Mouse (Mus musculus) CD4-positive, CD25-positive, alpha-beta regulatory T cell, adult 2 months (primary cell): ENCODE data around the gene Gm20388.

ENCODE experiments used
- DNase-seq: peaks from one replicate; pipeline ENCODE4 v3.0.0-alpha.2; 2012; ENCODE audit warnings: low read depth, low spot score

The Gm20388 gene

GRCm38 (mm10) chr8:123832757-123833156 lies 3922.1 kb downstream of the Gm20388 start:
- DNase-seq: peak; percentile 78

- DNase-seq: peak; percentile 84
Observed at GRCm38 (mm10) chr8:123835451-123835850, 3924.8 kb downstream of the Gm20388 start.

- DNase-seq: no peak
Observed at GRCm38 (mm10) chr8:123836354-123836753, 3925.7 kb downstream of the Gm20388 start.

GRCm38 (mm10) chr8:123838496-123838895 lies 3927.9 kb downstream of the Gm20388 start:
- DNase-seq: no peak

GRCm38 (mm10) chr8:123840578-123841345 lies 3930.1 kb downstream of the Gm20388 start:
- no peak for DNase-seq

GRCm38 (mm10) chr8:123842086-123842485 lies 3931.4 kb downstream of the Gm20388 start:
- no peak for DNase-seq

- no peak for DNase-seq
Observed at GRCm38 (mm10) chr8:123844341-123844740, 3933.7 kb downstream of the Gm20388 start.

- no peak for DNase-seq
Observed at GRCm38 (mm10) chr8:123845114-123845513, 3934.5 kb downstream of the Gm20388 start.

GRCm38 (mm10) chr8:123845991-123846390 lies 3935.3 kb downstream of the Gm20388 start:
- DNase-seq: no peak

- DNase-seq: no peak
Observed at GRCm38 (mm10) chr8:123846509-123846908, 3935.9 kb downstream of the Gm20388 start.

GRCm38 (mm10) chr8:123847546-123847945 lies 3936.9 kb downstream of the Gm20388 start:
- no peak for DNase-seq

GRCm38 (mm10) chr8:123849352-123849751 lies 3938.7 kb downstream of the Gm20388 start:
- DNase-seq: no peak

GRCm38 (mm10) chr8:123851590-123851989 lies 3940.9 kb downstream of the Gm20388 start:
- DNase-seq: no peak

GRCm38 (mm10) chr8:123854252-123854651 lies 3943.6 kb downstream of the Gm20388 start:
- DNase-seq: no peak

GRCm38 (mm10) chr8:123854733-123855475 lies 3944.3 kb downstream of the Gm20388 start:
- DNase-seq: no peak

GRCm38 (mm10) chr8:123857361-123857760 lies 3946.7 kb downstream of the Gm20388 start:
- DNase-seq: no peak

GRCm38 (mm10) chr8:123858574-123858940 lies 3947.9 kb downstream of the Gm20388 start:
- no peak for DNase-seq

GRCm38 (mm10) chr8:123858941-123859647 lies 3948.5 kb downstream of the Gm20388 start:
- DNase-seq: peak; percentile 96

- DNase-seq: peak; percentile 82
Observed at GRCm38 (mm10) chr8:123859648-123860259, 3949.1 kb downstream of the Gm20388 start, which contains the start of gene Ccsap. Gene Ccsap, minus strand, starts transcription at chr8:123860209.

GRCm38 (mm10) chr8:123860386-123860785 lies 3949.7 kb downstream of the Gm20388 start:
- DNase-seq: no peak

GRCm38 (mm10) chr8:123865786-123866185 lies 3955.1 kb downstream of the Gm20388 start:
- no peak for DNase-seq

- DNase-seq: no peak
Observed at GRCm38 (mm10) chr8:123866971-123867370, 3956.3 kb downstream of the Gm20388 start.
